Mouse (Mus musculus): ENCODE measurements around the gene Col4a3bp.

Gene Col4a3bp

DNA sequence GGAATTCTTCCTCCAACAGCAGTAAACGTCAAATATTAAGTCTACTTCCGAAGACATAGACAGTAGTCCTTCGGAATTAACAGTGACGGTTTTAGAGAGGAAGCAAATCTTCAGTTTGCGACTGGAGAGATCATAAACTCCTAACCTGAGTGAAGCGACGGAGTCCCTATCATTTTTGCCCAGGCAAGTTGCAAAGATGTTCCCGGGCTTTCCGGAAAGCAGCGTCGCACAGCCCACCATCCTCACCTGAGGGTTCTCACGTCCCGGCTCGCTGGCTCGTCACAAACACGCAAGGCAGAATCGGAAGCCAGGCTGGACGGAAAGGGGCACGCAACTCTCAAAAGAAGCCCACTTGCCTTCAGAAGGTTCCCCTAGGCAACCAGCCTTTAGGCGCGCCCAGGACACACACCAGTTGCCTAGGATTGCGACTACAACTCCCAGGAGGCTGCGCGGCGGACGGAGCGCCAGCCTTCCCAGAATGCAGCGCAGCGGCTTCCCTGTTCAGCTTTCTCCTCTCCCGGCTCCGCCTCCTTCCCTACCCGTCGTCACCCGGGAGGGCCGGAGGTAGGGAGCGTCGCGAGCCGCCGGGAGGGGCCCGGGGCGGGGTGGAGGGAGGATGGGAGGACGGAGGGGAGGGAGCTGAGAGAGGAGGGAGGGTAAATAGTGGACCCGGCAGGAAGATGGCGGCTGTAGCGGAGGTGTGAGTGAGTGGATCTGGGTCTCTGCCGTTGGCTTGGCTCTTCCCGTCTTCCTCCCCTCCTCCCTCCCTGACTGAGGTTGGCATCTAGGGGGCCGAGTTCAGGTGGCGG is at the start of gene Col4a3bp, which contains the start of gene Polk:
TSS of gene Col4a3bp (plus strand) at position 538 of the 809 bp plus-strand sequence.
TSS of gene Polk (minus strand) at position 499 of the 809 bp plus-strand sequence.
- peak; percentile 98 to 99 for DNase-seq (ENCODE audit: inconsistent age in 2 of 2, low spot score in 1 of 2)

DNA sequence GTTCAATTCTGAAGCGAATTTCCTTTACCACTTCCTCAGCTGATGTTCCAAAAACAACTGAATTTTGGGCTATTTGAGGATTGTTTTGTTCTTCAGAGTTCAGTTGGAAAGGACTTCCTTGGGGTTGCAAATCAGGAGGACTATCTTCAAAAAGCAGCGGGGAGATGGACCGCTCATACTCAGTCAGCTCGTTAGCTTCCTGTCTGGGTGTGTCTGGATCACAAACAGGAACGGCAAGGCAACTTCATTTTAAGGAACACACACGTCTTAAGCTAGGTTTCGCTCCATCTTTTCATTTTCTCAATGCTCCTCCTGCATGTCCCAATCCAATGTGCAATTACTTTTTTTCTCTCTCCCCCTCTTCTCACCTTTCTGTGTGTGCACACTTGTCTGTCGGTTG is 45.8 kb upstream of the Col4a3bp start:
- DNase-seq (ENCODE audit: inconsistent age in 2 of 2, low spot score in 1 of 2), result no peak

DNA sequence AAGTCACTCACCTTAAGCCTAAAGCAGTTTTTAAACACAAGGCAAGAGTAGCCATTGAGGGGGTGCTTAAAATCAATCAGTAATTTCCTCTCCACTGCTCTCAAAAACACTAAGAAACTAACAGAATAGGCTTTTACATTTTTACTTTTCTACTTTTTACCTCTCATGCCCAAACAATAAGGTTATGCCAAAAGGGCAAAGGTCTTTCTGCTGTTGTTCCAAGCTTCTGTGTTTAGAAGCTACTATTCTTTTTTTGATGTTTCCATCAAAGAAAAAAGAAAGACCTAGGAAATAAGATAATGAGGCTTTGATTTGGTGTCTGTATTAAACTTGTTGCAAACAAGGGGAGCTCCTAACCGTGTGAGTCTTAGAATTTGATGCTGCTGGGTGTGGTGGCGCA is 42.5 kb upstream of the Col4a3bp start:
- DNase-seq (ENCODE audit: inconsistent age in 2 of 2, low spot score in 1 of 2), result no peak

DNA sequence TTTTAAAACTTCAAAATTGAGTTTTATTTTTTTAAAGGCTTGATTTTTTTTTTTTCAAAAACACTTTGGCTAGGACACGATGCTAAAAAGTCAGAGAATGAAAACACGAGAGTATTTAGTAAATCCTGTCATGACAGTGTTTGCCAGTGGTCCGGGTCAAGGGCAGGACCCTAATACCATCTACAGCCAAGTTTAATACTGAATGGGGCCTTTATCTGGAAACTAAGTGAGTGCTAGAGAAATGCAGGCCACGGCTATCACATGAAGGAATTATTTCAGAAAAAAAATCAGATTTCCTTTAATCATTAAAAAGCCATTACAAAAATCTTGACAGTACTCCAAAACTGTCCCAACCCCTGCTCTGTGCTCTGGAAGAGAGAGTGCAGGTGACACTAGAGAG is 36.8 kb upstream of the Col4a3bp start:
- DNase-seq (ENCODE audit: inconsistent age in 2 of 2, low spot score in 1 of 2), result no peak

DNA sequence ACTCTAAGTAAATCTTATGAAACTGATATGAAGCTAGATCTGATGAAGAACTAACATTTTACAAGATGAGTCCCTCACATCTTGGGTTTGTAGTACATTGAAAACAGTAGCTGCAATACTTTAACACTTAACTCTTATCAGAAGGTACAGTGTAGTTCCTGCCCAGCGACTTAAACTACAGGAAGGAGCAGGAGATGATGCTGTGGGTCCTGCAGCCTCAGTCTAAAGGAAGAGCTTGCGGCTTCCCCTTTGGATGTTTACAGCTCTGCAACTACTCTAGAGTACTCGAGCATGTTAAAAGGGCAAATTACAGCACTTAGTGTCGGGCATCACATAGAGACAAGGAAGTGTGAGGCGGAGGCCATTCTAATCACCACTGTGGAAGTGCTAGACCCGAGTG is 36.1 kb upstream of the Col4a3bp start:
- DNase-seq (ENCODE audit: inconsistent age in 2 of 2, low spot score in 1 of 2), result no peak

DNA sequence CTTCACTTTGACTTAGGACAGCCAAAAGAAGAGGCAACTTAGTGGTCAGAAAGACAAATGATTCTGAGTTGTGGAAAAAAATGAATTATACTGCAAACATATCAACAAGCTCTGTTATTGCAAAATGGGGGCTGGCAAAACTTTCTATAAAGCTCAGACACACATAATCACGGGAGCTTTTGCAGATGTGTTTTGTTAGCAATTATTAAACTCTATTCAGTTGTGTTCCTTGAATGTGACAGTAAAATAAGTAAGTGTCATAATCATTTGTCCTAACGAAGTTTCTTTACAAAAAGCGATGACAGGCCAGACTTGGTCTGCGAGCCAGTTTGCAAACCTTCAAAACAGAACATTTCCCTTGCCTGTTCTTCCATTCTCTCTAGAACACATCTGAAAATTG is 34.9 kb upstream of the Col4a3bp start:
- no peak for DNase-seq (ENCODE audit: inconsistent age in 2 of 2, low spot score in 1 of 2)

DNA sequence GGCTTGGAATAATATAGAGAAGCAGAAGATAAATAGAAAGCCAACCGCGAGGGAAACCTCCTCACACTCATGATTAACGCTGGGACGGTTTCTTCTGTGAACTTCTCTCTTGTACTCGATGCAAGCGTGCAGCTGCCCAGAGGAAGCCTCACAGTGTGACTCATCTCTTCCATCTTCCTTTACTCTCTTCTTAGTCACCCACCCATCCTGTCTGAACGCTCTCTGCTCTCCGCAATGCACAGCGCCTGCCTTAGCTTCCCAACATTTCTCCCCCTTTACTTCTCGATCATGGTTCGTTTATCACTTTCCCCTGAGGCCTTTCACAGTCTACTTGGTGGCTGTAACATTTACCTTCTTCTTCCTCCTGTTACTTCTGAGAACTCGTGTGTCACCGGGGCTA is 31.8 kb upstream of the Col4a3bp start:
- peak; percentile 63 to 87 for DNase-seq (ENCODE audit: inconsistent age in 2 of 2, low spot score in 1 of 2)

DNA sequence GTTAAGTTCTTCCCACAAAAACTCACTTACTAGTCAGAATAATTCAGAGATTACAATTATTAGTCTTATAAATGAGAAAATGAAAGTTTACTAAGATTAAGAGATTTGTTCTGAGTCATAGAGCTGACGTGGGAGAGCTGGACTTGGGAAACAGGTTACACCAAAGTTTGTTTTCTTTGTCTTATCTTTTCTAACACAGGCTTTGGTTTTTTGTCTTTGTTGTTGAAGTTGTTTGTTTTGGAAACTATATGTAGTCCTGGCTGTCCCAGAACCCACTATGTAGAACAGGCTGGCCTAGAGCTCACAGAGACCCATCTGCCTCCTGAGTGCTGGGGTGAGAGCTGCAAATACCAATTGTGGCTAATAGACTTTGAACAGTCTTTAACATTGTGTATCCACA is 31.2 kb upstream of the Col4a3bp start:
- peak in 1 of 2 experiments; percentile 68 for DNase-seq (ENCODE audit: inconsistent age in 2 of 2, low spot score in 1 of 2)

DNA sequence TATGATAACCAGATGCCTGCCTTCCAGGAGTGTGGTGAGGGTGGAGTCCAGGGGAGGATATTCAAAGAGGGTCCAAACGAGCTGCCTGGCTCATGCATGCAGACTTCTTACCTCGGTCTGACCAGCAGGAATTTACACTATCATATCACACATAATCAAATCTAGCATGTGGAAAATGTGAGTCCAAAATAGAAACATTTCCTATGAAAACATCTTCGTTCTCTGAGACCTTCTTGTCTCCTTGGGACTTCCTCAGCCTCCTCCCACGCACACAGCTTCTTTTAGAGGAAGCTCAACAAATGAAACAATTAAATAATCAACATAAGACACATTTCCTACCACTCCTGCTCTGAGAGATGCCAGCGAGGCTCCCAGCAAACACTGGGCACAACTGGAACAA is 30.5 kb upstream of the Col4a3bp start:
- no peak for DNase-seq (ENCODE audit: inconsistent age in 2 of 2, low spot score in 1 of 2)

DNA sequence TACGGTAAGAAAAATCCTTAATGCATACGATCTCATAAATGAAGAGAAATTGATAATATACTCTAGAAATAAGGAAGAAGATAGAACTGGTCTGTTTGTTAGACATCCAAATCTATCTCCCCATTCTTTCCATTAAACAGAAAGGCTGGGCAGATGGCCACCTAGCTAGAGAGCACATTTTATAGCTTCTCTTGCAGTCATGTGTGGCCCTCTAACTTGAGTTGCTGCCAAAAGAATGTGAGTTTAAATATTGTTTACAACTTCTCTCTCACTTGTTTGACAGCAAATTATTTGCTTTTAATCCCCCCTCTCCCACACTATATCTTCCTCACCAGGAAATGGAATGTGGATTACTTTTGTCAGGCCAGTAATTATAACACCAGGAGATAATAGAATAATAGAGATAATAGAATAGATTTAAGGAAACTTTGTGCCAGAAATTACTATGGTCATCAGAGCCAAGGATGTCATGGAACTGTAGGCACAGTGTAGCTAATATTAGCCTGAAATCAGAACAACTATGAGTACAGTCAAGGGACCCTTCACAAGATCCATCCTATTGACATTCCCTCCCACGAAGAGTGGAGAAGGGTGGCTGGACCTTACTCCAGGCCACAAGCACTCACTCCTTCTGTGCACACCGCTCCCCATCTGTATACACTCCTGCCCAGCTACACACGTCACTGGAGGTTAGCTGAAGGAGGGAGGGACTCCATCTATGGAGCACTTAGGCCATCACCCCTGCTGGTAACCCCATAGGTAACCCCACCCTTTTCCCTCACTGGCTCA is 28.1 kb upstream of the Col4a3bp start:
- no peak for DNase-seq (ENCODE audit: inconsistent age in 2 of 2, low spot score in 1 of 2)

DNA sequence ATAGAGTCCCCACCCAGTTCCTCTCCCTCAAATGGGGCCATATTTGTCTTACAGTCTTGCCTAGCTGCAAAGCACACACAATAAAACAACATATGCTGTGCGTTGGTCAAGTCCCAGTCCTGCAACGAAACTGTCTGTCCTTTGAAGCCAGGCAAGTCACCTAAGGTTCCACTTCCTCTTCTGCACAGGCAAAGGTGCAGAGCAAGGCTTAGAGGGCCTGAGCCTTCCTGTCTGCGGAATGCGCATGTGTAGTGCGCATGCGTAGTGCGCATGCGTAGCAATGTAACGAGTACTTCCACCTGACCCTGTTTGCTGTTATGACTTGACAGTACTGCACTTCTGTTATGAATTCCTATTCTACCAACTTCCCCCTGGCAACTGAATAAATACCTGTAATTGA is 26.2 kb upstream of the Col4a3bp start:
- no peak for DNase-seq (ENCODE audit: inconsistent age in 2 of 2, low spot score in 1 of 2)

DNA sequence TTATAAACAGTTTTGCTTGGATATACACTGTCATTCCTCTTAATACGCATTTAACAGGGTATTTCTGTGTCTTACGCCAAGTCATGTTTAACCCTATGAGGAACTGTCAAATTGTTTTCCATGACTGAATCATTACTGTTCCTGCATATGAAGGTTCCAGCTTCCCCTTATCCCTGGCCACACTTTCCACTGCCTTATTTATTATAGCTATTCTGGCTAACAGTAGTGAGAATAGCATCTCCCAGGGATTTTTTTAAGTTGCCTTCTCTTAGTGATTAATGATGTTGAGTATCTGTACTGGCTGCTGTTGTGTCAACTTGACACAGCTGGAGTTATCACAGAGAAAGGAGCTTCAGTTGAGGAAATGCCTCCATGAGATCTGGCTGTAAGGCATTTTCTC is 25.1 kb upstream of the Col4a3bp start:
- DNase-seq (ENCODE audit: inconsistent age in 2 of 2, low spot score in 1 of 2), result no peak

DNA sequence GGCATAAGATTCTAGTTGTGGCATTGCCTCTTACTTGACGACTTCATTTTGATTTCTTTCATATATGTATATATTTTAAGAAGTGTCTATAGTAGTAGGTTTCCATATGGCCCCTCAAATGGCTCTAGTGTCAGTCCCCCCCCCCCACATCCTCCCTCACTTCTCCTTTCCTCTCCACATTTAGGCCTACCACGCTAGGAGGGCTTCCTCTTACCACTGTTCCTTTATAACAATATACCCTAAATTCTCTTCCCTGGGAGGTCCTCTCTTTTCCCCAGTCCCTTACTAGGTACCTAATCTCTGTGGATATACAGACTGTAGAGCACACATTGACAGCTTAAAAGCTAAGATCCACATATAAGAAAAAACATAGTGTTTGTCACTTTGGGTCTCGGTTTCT is 21.1 kb upstream of the Col4a3bp start:
- no peak for DNase-seq (ENCODE audit: inconsistent age in 2 of 2, low spot score in 1 of 2)

DNA sequence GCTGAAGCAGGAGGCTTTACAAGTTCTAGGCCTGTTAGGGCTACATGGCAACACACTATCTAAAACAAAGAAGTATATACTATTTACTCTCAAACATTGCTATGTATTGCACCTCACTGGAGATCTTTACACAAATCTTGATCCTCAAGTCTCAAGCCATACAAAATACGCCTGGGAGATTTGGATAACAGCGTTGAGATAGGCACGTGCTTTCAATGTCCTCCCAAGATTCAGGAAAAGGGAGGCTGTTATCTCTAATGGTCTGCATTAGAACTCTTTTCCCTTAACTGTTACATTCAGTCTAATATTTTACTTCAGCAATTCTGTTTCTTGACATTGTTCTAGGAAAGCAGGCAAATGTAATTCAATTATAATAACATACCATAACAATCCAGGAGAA is 15.4 kb upstream of the Col4a3bp start:
- no peak for DNase-seq (ENCODE audit: inconsistent age in 2 of 2, low spot score in 1 of 2)

DNA sequence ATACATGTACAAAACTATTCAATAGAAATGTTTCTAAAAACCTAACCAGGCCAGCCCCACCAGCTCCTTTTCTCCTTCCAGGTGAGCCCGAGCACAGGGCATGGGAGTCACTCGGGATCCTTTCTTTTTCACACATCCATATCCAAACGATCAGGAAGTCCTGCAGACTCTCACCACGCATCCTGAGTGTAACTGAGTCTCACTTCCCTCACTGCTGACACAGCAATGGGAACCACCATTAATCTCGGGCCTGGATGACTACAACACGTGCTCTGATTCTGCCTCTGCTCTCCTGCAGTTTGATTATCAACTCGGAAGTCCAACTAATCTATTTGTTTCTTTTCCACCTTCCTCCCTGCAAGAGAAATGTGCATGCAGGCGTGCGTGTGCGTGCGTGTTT is 14.6 kb upstream of the Col4a3bp start:
- DNase-seq (ENCODE audit: inconsistent age in 2 of 2, low spot score in 1 of 2), result no peak

DNA sequence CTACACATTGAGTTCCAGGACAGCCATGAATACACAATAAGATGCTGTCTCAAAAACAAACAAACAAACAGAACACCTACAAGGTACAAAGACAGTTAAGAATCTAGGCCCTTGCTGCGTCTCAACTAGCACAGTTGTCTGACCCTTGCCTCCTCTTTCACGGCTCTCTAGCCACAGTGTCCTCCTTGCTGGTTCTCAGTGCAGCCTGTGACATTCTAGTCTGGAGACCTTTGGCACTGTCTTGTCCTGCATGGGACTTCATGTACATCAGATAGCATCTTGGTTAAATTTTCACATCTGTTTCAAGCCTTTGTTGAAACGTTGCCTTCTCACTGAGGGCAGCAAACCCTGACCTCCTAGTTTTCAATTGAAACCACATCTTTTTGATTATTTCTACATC is 13.6 kb upstream of the Col4a3bp start:
- no peak for DNase-seq (ENCODE audit: inconsistent age in 2 of 2, low spot score in 1 of 2)

DNA sequence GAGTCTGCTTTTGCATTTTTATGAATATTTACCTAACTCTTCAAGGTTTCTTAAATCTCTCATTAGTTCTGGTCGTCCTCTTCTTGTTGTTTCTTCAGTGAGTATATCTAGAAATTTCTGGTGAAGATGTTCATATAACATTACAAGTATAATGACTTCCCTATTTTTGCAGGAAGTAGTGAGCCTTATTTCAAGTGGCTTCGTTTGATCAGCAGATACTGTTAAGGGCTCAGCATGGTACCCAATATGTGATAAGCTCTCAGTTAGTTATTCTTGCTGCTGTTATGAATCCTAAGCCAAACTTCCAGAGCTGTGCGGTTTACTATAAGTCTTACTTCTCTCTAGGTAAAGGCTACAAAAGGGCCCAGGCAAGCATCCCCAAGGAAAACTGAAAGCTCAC is 12.9 kb upstream of the Col4a3bp start:
- DNase-seq (ENCODE audit: inconsistent age in 2 of 2, low spot score in 1 of 2), result no peak

DNA sequence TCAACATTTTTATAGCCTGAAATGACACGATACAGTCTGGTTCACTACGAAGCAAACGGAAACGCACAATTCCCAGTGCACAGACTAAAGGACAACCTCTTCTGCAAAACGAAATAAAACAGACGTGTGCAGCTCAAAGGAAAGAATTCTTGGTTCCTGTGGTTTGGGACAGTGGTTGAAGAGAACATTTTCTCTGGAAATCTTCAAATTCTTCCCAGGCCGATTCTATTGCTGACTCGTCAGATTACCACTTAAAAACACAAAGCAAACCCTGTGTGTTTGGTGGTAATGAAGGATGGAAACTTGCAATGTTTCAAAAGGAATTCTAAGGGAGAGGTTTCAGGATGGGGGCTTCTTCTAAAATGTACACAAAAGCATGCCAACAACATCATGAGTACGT is 12.4 kb upstream of the Col4a3bp start:
- no peak for DNase-seq (ENCODE audit: inconsistent age in 2 of 2, low spot score in 1 of 2)

DNA sequence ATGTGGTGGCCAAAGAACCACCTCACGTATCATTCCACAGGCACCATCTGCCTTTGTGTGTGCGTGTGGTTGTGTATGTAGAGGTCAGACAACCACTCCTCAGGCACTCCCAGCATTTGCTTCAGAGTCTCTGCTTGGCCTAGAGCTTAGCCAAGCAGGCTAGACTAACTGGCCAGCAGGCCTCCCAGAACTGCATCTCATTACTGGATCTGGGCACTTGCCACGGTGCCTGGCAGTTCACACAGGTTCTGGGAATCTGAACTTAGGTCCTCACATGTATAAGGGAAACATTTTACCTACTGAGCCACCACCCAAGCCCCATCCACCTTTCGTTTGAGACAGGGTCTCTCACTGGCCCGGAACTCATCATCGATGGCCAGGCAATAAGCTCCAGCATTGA is 10.2 kb upstream of the Col4a3bp start:
- no peak for DNase-seq (ENCODE audit: inconsistent age in 2 of 2, low spot score in 1 of 2)

DNA sequence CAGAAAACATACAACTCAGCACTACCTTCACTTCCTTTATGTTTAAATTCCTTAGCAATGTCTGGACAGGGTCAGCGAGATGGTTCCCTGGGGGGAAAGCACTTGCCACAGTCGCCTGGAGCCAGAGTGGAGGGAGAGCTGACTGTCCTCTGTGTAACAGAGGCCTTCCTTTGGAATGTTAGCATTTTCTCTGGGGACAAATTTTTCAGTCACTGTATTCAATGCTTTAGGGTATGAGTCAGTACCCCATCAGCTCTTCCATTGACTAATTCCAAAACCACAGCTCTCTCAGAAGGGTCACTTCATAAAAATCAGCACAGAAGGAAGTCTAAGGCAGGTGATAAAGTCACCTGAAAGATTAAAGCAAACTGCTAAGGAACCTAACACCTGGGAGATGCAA is 8.7 kb upstream of the Col4a3bp start:
- DNase-seq (ENCODE audit: inconsistent age in 2 of 2, low spot score in 1 of 2), result peak in 1 of 2 experiments; percentile 54

DNA sequence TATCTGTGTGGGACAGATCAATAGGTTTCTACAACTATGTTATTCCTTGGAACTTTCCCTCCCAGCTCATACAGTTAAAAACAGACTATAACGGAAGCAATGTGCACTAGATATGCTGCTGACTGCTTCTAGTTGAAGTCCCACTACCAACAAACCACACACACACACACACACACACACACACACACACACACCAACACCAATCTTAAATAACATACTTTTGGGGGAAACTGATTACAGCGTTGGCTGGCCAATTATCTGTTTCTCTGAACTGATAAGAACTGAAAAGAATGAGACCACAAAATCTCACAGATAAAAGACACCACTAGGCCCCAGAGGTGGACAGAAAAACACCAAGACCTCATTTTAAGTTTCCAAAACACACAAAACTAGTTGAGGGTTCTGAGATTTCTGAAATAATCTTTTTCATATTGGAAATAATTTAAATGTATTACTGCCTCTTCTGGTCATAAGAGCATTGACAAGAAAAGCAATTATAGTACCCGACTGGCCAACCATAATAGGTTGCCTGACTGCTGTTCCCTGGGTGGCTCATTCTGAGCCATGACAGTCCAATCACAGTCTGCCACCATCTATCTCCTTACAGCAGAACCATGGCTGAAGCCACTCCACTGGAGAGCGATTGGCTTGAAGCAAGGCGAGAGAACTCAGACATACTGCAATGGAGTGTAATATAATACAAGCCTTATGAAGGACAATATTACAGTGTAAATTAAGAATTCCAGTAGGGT is 5.4 kb upstream of the Col4a3bp start:
- DNase-seq (ENCODE audit: inconsistent age in 2 of 2, low spot score in 1 of 2), result no peak

DNA sequence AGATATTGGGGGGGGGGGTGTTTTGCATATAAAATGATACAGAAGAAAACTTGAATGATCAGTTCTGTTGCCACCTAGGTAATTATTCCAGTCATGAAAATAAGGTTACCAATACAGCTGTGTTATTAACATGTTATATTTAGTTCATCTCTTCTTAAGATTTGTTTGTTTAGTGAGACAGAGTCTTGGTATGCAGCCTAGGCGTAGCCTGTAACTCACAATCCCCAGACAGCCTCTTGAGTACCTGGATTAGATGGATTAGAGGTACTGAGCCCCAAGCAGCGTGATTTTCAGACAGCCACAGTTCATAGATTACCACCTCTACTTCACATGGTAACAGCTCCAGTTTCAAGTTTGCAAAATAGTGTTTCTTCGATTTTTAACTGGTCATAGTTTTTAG is 4.3 kb upstream of the Col4a3bp start:
- no peak for DNase-seq (ENCODE audit: inconsistent age in 2 of 2, low spot score in 1 of 2)

Data from adrenal gland, adult (tissue).